Mouse (Mus musculus) T-helper 17 cell (primary cell): Measurements from ENCODE around the gene Slc25a24.

Experiments
- in situ Hi-C, 2 experiments: fragments of 300-600 bp; cut with MboI, MseI; formaldehyde crosslinking; loops; 1 replicate in 1 of 2; 2 replicates in 1 of 2; pipeline ENCODE4 v1.15.1; 2025; ENCODE audit warnings: high pct_unique_total_duplicates in 2 of 2

The Slc25a24 gene

DNA sequence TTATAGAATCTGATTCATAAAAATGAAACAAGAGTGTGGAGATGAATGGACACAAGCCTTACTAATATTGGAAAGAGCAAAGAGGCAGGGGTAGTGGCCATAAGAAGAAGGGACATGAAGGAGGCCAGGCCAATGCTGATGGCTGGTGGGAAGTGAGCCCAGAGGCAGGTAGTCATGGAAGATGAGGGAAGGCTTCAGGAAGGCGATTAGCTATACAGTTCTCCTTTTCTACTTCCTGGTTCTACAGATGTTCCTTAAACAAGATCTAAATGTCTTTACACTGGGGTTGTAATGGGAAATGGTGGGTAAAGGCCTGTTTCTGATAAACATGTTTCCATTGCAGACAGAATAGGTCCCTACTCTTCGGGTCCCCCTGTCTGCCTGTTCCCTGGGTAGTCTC, 46.2 kb downstream of the Slc25a24 start:
- in situ Hi-C loops = no loop called here

DNA sequence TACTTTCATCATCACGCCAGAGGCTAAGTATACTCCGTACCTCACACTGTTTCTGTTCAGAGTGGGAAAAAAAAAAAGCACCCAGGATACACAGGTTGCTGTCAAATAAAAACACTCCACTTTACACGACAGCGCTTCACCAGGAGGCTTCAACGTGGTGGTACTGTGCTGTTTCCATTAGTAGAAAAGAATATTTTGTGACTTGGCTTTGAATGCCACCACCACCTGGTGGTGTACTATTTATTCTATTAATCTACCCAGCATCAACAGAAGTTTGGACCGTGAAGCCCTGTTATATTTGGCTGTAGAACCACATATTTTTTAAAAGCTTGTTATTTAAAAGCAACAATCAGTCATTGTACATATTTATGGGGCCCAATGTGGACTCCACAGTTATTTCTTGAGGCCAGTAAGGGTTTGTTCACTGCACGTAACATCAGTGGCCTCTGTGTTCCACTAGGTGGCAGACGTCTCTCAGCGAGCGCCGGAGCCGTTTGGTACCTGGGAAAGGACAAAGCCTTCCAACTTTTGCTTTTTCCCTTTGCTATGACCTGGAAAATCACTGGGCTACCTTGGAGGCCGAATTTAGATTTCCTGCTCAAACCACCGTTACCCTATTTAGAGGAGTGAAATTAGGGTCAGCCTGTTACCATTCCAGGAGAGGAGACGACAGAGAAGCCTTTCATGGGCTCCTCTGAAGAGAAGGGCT, 48.3 kb downstream of the Slc25a24 start:
- in situ Hi-C loops = loop anchor here (5.0 kb wide), 1 partner anchor 321 kb away; no protein-coding TSS in a partner anchor

DNA sequence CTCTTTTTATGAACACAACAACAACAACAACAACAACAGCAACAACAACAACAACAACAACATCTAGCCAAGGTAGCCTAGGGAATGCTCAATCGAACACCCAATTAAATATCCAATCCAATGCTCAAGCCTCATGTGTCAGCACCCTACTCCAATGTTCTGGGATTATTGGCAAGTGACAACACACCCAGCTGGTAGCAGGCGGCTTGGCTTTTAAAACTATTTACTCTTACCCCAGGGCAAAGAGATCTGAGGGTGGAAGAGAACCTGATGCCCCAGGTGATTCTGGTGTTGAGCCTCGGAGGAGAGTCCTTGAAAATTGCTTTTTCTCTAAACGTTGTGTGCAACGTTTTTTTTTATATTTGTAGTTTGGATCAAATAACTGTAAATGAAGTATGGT, 51.4 kb downstream of the Slc25a24 start:
- in situ Hi-C loops = loop anchor here (5.0 kb wide), 1 partner anchor 318 kb away; no protein-coding TSS in a partner anchor

DNA sequence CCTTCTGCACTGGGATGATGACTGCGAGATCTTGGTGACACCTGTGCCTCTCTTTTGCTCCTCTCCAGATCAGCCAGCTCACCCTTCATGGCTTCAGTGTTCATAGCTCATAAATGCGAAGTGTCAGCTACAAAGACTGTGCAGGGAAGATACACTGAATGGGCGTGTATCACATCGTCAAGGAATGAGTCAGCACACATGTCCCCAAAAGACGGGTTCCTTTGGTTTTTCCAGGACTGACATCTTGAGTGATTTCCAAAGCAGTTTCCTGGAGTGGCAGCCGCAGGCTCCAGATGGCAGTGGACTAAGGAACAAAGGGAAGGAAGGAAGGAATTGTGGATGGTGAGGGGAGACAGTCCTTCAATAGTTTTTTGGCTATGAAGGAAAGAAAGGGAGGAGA, 55.8 kb downstream of the Slc25a24 start:
- in situ Hi-C loops = no loop called here

DNA sequence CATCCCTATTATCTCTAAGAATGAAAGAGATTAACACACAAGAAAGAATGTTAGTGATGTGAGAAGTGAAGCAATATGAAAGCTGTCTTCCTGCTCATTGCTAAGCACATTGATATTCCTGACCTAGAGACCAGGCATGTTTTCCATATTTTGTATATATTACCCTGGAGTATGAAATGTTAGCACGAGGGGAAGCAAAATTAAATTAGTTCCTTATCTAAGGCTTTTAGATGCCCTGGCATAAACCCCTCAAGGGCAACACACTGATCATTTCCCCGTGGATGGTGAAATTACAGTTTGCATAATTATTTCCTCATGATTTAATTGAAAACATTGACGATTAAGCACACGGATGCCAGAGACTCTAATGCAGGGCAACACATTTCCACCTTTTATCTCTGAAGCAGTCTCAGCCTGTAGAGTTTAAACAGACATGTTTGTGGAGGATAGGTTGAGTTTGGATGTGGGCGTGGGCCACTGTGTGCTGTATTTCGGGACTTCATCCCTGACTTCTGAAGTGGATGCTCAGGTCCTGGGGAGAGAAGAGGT, 56.7 kb downstream of the Slc25a24 start:
- in situ Hi-C loops = no loop called here

DNA sequence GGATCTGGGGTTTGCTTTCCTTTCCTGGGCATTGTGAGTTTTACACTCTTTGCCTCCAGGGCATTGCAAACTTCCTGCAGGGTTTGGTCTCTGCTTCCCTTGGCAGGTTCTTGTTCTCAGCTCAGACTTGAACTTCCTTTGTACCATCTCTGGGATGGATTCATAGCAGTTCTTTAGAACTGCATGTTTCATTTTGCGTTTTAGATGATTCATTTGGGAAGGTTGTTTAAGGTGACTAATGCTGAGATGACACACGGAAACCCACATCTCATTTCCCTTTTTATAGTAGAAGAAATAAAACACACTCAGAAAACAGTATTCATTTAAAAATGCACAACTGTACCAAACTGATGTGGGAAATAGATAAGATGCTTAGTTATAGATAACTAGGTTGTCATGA, 73.2 kb downstream of the Slc25a24 start:
- in situ Hi-C loops = no loop called here

DNA sequence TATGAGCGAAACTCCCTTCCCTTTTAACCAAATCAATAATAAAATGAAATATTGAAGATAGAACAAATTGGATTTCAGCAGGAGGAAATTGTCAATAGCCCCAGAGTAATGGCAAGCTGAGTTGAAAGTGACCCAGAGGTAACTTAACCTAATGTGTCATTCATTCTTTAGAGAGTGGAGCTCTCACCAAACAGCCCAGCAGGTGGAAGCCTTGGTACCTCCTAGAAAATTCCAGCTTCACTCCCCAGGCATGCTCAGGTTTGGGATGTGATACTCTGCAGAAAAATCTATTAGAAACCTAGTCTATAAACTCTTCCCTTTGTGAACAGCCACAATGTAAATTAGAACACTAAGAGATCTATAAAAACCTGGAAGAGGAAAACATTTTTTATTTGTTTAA, 76.3 kb downstream of the Slc25a24 start:
- in situ Hi-C loops = no loop called here

DNA sequence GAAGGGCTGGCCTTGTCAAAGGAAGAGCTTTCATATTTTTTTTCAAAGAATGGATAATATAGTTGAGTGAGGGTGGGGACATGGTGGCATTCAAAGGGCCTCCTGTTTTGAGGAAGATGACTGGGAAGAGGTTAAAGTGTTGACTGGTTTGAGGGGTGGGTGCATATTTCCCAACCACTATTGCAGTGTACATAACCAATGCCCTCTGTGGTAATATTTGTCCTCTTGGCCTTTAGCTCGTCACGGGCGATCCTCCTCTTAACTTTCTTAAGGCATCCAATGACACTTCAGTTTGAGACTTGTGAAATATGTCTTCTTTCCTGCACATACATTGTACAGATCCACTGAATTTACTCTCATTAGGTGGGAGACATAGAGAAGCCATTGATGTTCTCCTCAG, 89.4 kb downstream of the Slc25a24 start:
- in situ Hi-C loops = no loop called here

DNA sequence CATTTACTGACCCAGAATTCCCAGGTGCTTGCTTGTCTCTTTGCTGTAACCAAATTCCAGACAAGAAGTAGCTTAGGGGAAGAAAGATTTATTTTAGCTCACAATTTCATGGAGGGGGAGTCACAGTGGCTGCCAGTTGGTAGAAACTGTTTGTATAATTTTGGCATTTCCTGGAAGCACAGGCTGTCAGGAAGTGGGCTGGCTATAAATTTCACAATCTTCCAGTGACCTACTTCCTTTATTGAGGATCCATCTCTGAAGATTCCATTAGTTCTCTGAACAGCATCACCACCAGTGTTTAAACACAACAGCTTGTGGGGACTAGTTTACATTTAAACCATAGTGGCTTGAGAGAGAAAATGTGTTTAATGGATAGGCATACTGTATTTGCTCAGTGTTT, 93.4 kb downstream of the Slc25a24 start:
- in situ Hi-C loops = no loop called here
